Mouse (Mus musculus) liver, embryonic 14 days (tissue): ENCODE results near the gene Aldh18a1. TPM values are rescaled to one million over a fixed set of nuclear protein-coding genes. Genes with fewer than 3 reads are reported as not detected.

Experiments
- polyA plus RNA-seq: library from polyadenylated mRNA; depleted of rRNA; stranded (reverse); fragments of >200 nt; gene quantifications from 2 replicates; pipeline ENCODE4 v1.2.3, GENCODE M21; 2012; rRNA removed

Aldh18a1 gene
- 24.8 and 26.4 TPM in 2 replicates for polyA plus RNA-seq

DNA sequence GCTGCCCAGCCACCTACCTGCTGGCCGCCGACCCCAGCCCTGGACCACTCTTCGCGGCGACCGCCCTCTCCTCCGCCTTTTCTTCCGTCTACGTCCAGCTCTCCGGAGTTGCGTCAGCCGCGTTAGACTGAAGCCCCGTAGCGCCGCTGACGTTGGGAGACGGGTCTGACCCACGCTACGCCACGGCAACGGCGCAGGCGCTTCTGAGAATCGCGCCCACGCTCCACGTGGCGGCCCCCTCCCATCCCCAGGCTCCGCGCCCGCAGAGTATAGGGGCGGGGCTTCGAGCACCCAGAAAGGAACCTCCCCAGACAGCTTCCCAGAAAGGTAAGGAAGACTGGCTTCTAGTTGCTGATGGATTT, at the start of gene Aldh18a1:
Gene Aldh18a1 (minus strand): TSS at position 171 of the 362 bp plus-strand sequence.

DNA sequence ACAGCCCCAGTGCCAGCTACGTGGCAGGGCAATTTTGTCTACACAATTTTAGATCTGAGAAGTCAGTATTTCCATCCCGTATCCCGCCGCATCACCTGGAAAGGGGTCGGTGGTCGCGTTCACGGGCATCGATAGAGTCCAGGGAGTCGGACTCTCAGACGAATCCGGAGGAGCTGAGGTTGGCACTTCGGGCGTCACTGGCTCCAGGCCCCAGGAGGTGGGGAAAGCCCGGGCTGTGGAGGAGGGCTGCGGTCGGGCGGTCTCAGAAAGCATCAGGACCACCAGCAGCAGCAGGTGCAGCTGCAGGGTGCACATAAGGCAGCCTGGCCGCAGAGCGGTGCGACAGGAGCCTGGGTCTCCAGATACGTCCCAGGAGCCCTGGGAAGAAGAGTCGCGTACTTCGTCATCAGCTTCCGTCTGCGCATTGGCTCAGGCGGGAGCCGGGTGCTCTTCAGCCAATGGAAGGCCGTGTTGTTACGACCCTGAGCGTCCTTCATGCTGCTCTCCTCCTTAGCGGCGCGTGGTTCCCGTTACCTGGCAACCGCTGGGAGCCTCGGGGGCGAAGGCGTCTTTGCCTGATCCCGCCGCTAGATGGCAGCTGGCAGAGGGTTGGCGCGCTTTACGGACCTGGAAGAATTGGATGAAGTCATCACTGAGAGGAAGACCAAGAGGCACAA, 23.7 kb upstream of the Aldh18a1 start, which contains the start of the genes Tctn3 and Entpd1:
Gene Tctn3 (minus strand): TSS at position 404 of the 677 bp plus-strand sequence.
Gene Entpd1 (plus strand): TSS at position 537 of the 677 bp plus-strand sequence.

DNA sequence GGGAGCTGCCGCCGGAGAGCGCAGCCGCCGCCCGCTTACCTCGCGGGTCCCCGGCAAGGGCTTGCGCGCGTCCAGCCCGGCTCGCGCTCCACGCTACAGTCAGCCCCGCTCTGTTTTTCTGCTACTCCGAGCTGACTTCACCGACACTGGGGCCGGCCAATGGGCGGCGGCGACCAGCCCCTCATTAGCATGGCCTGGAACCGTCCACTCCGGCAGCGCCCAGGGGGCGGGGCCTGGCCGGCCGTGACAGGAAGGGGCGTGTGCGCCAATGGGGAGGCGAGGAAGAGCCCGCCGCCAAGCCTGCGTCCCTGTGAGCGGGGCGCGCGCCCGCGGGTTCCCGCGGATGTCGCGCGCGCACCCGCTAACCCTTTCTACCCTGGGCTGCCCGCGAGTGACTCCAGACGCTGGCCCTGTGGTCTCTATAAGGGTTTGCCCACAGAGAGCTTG, 74.6 kb downstream of the Aldh18a1 start, which contains the start of gene Sorbs1:
Gene Sorbs1 (minus strand): TSS at position 148 of the 447 bp plus-strand sequence.

Other genes with a start within 250 kb of the Aldh18a1 start
- 11.2 and 11.4 TPM in 2 replicates for gene Sorbs1, start 74.7 kb downstream of the Aldh18a1 start, polyA plus RNA-seq
- gene Tctn3, start 23.8 kb upstream of the Aldh18a1 start, polyA plus RNA-seq = 1.5 and 1.9 TPM in 2 replicates
- gene Entpd1, start 23.9 kb upstream of the Aldh18a1 start, polyA plus RNA-seq = 1.7 and 2.5 TPM in 2 replicates
- gene Cc2d2b, start 160.3 kb upstream of the Aldh18a1 start, polyA plus RNA-seq = 0.50 and 0.54 TPM in 2 replicates
- gene Ccnj, start 242.8 kb upstream of the Aldh18a1 start, polyA plus RNA-seq = 2.9 and 4.0 TPM in 2 replicates